Mouse (Mus musculus) midbrain, postnatal 0 days (tissue): ENCODE measurements around the gene Pcyt1a. TPM values are rescaled to one million over a fixed set of nuclear protein-coding genes. Genes with fewer than 3 reads are reported as not detected.
A peak's percentile ranks its signal among the peaks of the same experiment; 100 is the strongest.

Experiments
- ATAC-seq: fragments of 200-750 bp; cut with Nextera tagmentation; 2 replicates; pipeline ENCODE4 v1.8.0; 2017; ENCODE audit warnings: moderate number of reproducible peaks, mild to moderate bottlenecking, moderate TSS enrichment, moderate library complexity; ENCODE audit not compliant: low FRiP score
- DNase-seq: peaks from one replicate; pipeline ENCODE4 v3.0.0-alpha.2; 2015; ENCODE audit warnings: low spot score
- H3K27ac ChIP-seq: fragments of 300-500 bp; sonication (generic); 2 replicates; pipeline ENCODE4 v1.5.1; 2014; ENCODE audit warnings: low read depth, mild to moderate bottlenecking, low read length, mixed read lengths
- H3K27me3 ChIP-seq: fragments of 300-500 bp; sonication (generic); 2 replicates; pipeline ENCODE4 v1.6.1; 2014; ENCODE audit warnings: low read length, control low read depth, mixed read lengths; ENCODE audit not compliant: insufficient read depth
- H3K36me3 ChIP-seq: fragments of 300-500 bp; sonication (generic); 2 replicates; pipeline ENCODE4 v1.6.1; 2014; ENCODE audit warnings: low read length, control low read depth, mixed read lengths; ENCODE audit not compliant: insufficient read depth
- H3K4me1 ChIP-seq: fragments of 300-500 bp; sonication (generic); 2 replicates; pipeline ENCODE4 v1.6.1; 2014; ENCODE audit warnings: mild to moderate bottlenecking, control low read depth, antibody characterized with exemption, low read length, mixed read lengths; ENCODE audit not compliant: insufficient read depth
- H3K4me2 ChIP-seq: fragments of 300-500 bp; sonication (generic); 2 replicates; pipeline ENCODE4 v1.6.1; 2014; ENCODE audit warnings: low read depth, mild to moderate bottlenecking, low read length, mixed read lengths; ENCODE audit not compliant: poor library complexity, severe bottlenecking
- H3K4me3 ChIP-seq: fragments of 300-500 bp; sonication (generic); 2 replicates; pipeline ENCODE4 v1.5.1; 2014; ENCODE audit warnings: low read depth, mild to moderate bottlenecking, low read length, moderate library complexity
- H3K9ac ChIP-seq: fragments of 300-500 bp; sonication (generic); replicated peaks from 2 replicates; pipeline ENCODE4 v1.6.1; 2014; ENCODE audit warnings: mild to moderate bottlenecking, low read length, moderate library complexity, mixed read lengths; ENCODE audit not compliant: poor library complexity, severe bottlenecking
- H3K9me3 ChIP-seq: fragments of 300-500 bp; sonication (generic); 2 replicates; pipeline ENCODE4 v1.6.1; 2016; ENCODE audit warnings: low read length, control low read depth
- CTCF ChIP-seq: IDR thresholded peaks from 2 replicates; pipeline ENCODE4 v1.5.1; 2016; ENCODE audit warnings: antibody characterized with exemption, mild to moderate bottlenecking
- WGBS: fragments of 180-500 bp; shearing (Covaris S2); extraction: QIAGEN DNeasy Blood & Tissue Kit; methylation state at CpG from one replicate; pipeline ENCODE4 v1.1.7; 2014; 5-methylcytosine and 5-hydroxymethylcytosine counted together
- polyA plus RNA-seq: library from polyadenylated mRNA; unstranded; fragments of >200 nt; fragmentation: Nextera tagmentation; extraction: Ambion mirVana; gene quantifications from 2 replicates; pipeline ENCODE4 v1.2.1, GENCODE M21; 2015
- total RNA-seq: library from RNA; depleted of rRNA; stranded (reverse); fragments of >200 nt; gene quantifications from 2 replicates; pipeline ENCODE4 v1.2.3, GENCODE M21; 2014

The Pcyt1a gene
- total and polyA plus RNA-seq, 2 experiments from 2014 or later = 49.2 to 52.7 TPM

DNA sequence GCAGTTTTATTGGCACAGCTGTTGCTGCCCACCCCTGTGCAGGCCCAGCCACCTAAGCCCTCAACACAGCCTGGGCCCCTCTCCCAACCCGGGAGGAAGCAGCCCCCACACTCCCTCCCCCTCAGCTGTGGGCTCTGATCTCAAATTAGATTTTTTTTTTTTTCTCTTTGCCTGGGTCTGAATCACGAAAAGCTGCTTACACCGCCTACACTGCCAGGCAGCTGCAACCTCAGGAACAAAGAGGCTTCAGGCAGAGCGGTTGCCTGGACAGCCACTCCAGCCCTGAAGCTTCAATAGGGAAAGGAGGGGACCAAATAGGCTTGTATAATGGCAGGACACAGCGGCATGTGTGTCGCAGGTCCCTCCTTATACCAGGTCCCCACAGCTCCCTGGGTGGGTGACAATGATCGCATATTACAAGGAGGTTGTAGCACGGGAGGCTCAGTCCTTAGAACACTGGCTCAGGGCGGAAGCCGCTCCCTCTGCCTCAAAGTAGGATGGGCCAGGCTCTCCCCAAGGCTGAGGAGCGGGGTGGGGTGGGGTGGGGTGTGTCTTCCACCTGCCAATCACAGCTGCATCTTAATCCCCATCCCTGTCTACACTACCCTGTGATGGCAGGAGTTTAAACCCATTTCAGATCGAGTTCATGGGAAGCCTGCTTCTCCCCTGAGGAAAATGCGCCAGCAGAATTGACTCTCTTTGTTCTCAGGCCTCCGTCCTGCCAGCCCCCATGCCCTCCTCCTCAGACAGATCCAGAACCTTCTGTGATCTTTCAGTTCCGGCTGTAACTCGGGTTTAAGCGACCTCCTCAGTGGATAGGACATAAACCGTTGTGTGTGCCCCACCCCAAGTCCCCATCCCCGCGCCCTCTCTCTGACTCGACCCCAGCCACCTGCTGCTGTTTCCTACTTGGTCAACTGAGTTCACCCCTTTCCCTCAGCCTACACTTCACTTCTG lies 85.6 kb downstream of the Pcyt1a start:
- Histone ChIP-seq H3K27ac (peak overlapping the region; percentile 87), H3K4me2 (peak overlapping the region; percentile 40), H3K4me1 (peaks cover 6% of the 10 kb centered on the region; the same call in 1 of the 2 replicates), H3K36me3 (no peaks in the 10 kb centered on the region), H3K9me3 (no peaks in the 10 kb centered on the region), H3K9ac (peak overlapping the region; percentile 40), H3K27me3 (no peaks in the 10 kb centered on the region), H3K4me3 (peak overlapping the region; percentile 7; the same call in 1 of the 2 replicates)
- 4% methylated on average over 21 of the region's 21 CpGs for WGBS
- DNase-seq (peak; percentile 83), ATAC-seq (peak; percentile 91)
- TF ChIP-seq CTCF = no peak

DNA sequence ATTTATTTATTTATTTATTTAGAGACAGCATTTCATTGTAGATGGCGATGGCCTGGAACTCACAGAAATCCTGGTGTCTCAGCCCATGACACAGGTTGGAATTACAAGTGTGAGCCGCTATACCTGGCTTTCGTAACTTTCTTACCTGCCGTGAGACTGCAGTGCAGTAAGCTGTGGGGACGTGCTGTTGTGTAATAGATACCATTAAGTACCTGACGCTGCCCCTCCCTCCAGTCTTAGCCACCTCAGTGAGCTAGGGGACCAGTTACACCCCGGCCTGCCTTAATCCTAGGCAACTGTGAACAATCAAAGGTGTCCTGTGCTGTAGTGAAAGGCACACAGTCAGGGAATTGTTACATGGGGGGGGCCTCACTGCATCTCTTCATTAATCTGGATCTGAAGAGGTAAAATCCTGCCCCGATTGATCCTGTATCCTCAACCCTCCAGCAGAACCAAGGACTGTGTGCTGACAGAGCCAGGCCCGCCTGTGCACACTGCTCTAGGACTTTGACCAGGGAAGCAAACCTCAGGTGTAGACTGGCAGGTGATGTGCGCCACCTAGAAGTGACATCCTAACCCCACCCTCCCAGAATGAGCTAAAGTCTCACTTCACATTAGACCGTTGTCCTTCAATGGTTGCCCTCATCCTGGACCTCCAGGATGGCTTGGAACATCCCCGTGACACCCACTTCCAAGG lies 87.2 kb downstream of the Pcyt1a start:
- DNase-seq = no peak
- 95% methylated on average over 12 of the region's 12 CpGs for WGBS

GRCm38 (mm10) chr16:32519656-32520371 lies 89.1 kb downstream of the Pcyt1a start:
- 86% methylated on average over 15 of the region's 15 CpGs for WGBS
- DNase-seq = no peak
- no peak overlapping the region for H3K27ac ChIP-seq

More for the DNA sequence above, 87.2 kb downstream of the Pcyt1a start:
- Histone ChIP-seq H3K27ac (no peak overlapping the region), H3K4me2 (no peak overlapping the region), H3K9me3 (no peaks in the 10 kb centered on the region), H3K4me1 (peaks cover 6% of the 10 kb centered on the region; the same call in 1 of the 2 replicates), H3K9ac (no peak overlapping the region), H3K4me3 (no peak overlapping the region), H3K27me3 (no peaks in the 10 kb centered on the region), H3K36me3 (no peaks in the 10 kb centered on the region)
- TF ChIP-seq CTCF = no peak
- ATAC-seq = no peak

DNA sequence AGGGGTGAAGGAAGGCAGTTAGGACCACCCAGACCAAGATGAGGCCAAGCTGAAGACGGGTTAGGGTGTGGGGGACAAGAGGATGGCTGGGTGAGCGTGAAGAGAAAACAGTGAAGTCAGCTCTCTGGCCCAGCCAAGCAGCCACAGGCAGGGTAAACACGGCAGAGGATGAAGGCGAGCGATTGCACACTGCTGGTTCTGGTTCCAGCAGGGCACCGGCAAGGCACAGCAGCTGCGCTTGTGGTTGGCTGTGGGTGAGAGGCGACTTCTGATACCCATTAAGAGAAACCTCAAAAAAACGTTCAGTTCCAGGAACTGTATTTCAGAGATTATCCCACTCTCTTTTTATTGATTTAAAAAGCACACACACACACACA lies 89.6 kb downstream of the Pcyt1a start:
- Histone ChIP-seq H3K9me3 (no peaks in the 10 kb centered on the region), H3K4me1 (peaks cover 6% of the 10 kb centered on the region; the same call in 1 of the 2 replicates), H3K4me2 (no peak overlapping the region), H3K36me3 (no peaks in the 10 kb centered on the region), H3K9ac (no peak overlapping the region), H3K4me3 (no peak overlapping the region), H3K27ac (0 out of 2 replicates have a peak overlapping the region, but pooled peaks have one; percentile 6), H3K27me3 (no peaks in the 10 kb centered on the region)
- 50% methylated on average over 9 of the region's 9 CpGs for WGBS
- DNase-seq (no peak), ATAC-seq (no peak)
- no peak for TF ChIP-seq CTCF

More at GRCm38 (mm10) chr16:32519656-32520371, 89.1 kb downstream of the Pcyt1a start:
- peaks cover 6% of the 10 kb centered on the region; the same call in 1 of the 2 replicates for H3K4me1 ChIP-seq
- H3K4me3 ChIP-seq = no peak overlapping the region
- H3K27me3 ChIP-seq = no peaks in the 10 kb centered on the region
- no peaks in the 10 kb centered on the region for H3K9me3 ChIP-seq
- ATAC-seq = no peak
- no peak overlapping the region for H3K9ac ChIP-seq
- no peak overlapping the region for H3K4me2 ChIP-seq
- no peaks in the 10 kb centered on the region for H3K36me3 ChIP-seq
- TF ChIP-seq CTCF = no peak

DNA sequence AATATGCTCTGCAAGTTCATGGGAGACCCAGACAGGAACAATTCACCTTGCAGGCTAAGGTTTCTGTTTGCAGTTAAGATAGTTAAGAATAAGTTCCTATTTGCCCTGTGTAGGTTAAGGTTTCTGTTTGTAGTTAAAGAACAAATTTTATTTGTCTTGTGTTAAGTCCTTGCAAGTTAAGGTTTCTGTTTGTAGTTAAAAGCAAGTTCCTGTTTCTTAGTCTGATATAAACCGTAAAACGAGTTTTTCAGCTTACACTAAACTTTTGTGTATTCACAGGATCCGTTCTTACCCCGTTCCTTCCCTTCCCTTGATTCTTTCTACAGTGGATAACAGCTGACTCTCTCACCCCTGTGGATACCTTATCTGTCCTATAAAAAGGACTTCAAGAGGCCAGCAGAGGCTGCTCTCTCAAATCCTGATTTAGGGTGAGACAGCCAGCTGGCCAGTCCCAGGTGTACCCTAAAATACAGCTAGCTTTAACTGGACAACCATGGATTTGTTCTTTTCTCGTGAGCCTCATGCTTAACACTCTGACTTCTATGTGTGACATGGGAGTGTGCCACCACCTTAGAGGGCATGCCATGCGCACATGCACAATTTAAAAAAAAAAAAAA lies 92.0 kb downstream of the Pcyt1a start:
- no peak for DNase-seq
- Histone ChIP-seq H3K36me3 (no peaks in the 10 kb centered on the region), H3K4me2 (no peak overlapping the region), H3K27me3 (no peaks in the 10 kb centered on the region), H3K4me3 (no peak overlapping the region), H3K4me1 (no peaks in the 10 kb centered on the region; the same call in 1 of the 2 replicates), H3K9me3 (no peaks in the 10 kb centered on the region), H3K27ac (no peak overlapping the region), H3K9ac (no peak overlapping the region)
- no peak for ATAC-seq
- TF ChIP-seq CTCF = no peak
- WGBS = 84% methylated on average over 6 of the region's 6 CpGs
